Mouse (Mus musculus) thymus, adult 2 months (tissue): Measurements from ENCODE around the gene Slc8a1.

Experiments
- CTCF ChIP-seq: fragments of 200-500 bp; IDR thresholded peaks from 2 replicates; pipeline ENCODE4 v1.5.1; 2012; ENCODE audit warnings: mild to moderate bottlenecking, control low read depth, low read length, moderate library complexity, borderline replicate concordance; ENCODE audit not compliant: control insufficient read depth, poor library complexity, insufficient read depth; ENCODE audit errors: extremely low read depth
- POLR2A ChIP-seq: fragments of 200-500 bp; IDR thresholded peaks from 2 replicates; pipeline ENCODE4 v1.6.1; 2012; ENCODE audit warnings: mild to moderate bottlenecking, low read length, control low read depth, moderate library complexity; ENCODE audit not compliant: control insufficient read depth, poor library complexity, insufficient read depth; ENCODE audit errors: extremely low read depth

GRCm38 (mm10) chr17:81787350-81787749 lies 49.2 kb upstream of the Slc8a1 start:
- no peak for TF ChIP-seq CTCF
- no peak for TF ChIP-seq POLR2A
